Mouse (Mus musculus) embryo, embryonic 11.5 days (tissue): Measurements from ENCODE around the gene Slc8b1.

Experiments used
- DNase-seq: peaks from one replicate; pipeline ENCODE4 v3.0.0-alpha.2; 2012; ENCODE audit warnings: low read depth, low spot score

Slc8b1 gene

GRCm38 (mm10) chr5:120526311-120526710, 15.3 kb downstream of the Slc8b1 start:
- no peak for DNase-seq

- DNase-seq, result no peak
These were observed 16.5 kb downstream of the Slc8b1 start for GRCm38 (mm10) chr5:120527296-120527964.

- no peak for DNase-seq
These were observed 20.7 kb downstream of the Slc8b1 start for GRCm38 (mm10) chr5:120531631-120532030.

- DNase-seq, result no peak
These were observed 23.2 kb downstream of the Slc8b1 start for GRCm38 (mm10) chr5:120534071-120534685.

GRCm38 (mm10) chr5:120534686-120535075, 23.7 kb downstream of the Slc8b1 start:
- no peak for DNase-seq

GRCm38 (mm10) chr5:120536046-120536445, 25.1 kb downstream of the Slc8b1 start:
- DNase-seq, result no peak

- no peak for DNase-seq
These were observed 25.7 kb downstream of the Slc8b1 start for GRCm38 (mm10) chr5:120536632-120537031.

- DNase-seq, result no peak
These were observed 37.4 kb downstream of the Slc8b1 start for GRCm38 (mm10) chr5:120548236-120548850.

- DNase-seq, result no peak
These were observed 39.2 kb downstream of the Slc8b1 start for GRCm38 (mm10) chr5:120550137-120550536.

- no peak for DNase-seq
These were observed 39.7 kb downstream of the Slc8b1 start for GRCm38 (mm10) chr5:120550673-120551072.

GRCm38 (mm10) chr5:120555871-120556270, 44.9 kb downstream of the Slc8b1 start:
- no peak for DNase-seq

- DNase-seq, result no peak
These were observed 47.1 kb downstream of the Slc8b1 start for GRCm38 (mm10) chr5:120558041-120558440.

- DNase-seq, result no peak
These were observed 47.8 kb downstream of the Slc8b1 start for GRCm38 (mm10) chr5:120558762-120559161.

- DNase-seq, result no peak
These were observed 49.2 kb downstream of the Slc8b1 start for GRCm38 (mm10) chr5:120560129-120560615.

GRCm38 (mm10) chr5:120560616-120561311, 49.8 kb downstream of the Slc8b1 start:
- no peak for DNase-seq

GRCm38 (mm10) chr5:120562956-120563913, 52.3 kb downstream of the Slc8b1 start:
- DNase-seq, result no peak

GRCm38 (mm10) chr5:120563914-120564311, 52.9 kb downstream of the Slc8b1 start:
- DNase-seq, result no peak

- no peak for DNase-seq
These were observed 54.4 kb downstream of the Slc8b1 start for GRCm38 (mm10) chr5:120565171-120565905.

GRCm38 (mm10) chr5:120566101-120566500, 55.1 kb downstream of the Slc8b1 start:
- DNase-seq, result no peak

- DNase-seq, result no peak
These were observed 55.8 kb downstream of the Slc8b1 start for GRCm38 (mm10) chr5:120566681-120567252.
